Mouse (Mus musculus) lung, postnatal 0 days (tissue): ENCODE measurements around the gene Fars2.

Experiments used
- CTCF ChIP-seq: IDR thresholded peaks from 2 replicates; pipeline ENCODE4 v1.5.1; 2016; ENCODE audit warnings: antibody characterized with exemption, mild to moderate bottlenecking
- EP300 ChIP-seq: IDR thresholded peaks from 2 replicates; pipeline ENCODE4 v1.6.1; 2016; ENCODE audit warnings: antibody characterized with exemption, mild to moderate bottlenecking, control low read depth

- TF ChIP-seq CTCF (no peak), EP300 (no peak)
These were observed 240.3 kb downstream of the Fars2 start for GRCm38 (mm10) chr13:36357469-36357868.
